Mouse (Mus musculus): Measurements from ENCODE around the gene Pycr1. TPM values are rescaled to one million over a fixed set of nuclear protein-coding genes. Genes with fewer than 3 reads are reported as not detected.

Pycr1 gene
- polyA plus RNA-seq, 1 experiment from 2014 or later, result 34.2 TPM

DNA sequence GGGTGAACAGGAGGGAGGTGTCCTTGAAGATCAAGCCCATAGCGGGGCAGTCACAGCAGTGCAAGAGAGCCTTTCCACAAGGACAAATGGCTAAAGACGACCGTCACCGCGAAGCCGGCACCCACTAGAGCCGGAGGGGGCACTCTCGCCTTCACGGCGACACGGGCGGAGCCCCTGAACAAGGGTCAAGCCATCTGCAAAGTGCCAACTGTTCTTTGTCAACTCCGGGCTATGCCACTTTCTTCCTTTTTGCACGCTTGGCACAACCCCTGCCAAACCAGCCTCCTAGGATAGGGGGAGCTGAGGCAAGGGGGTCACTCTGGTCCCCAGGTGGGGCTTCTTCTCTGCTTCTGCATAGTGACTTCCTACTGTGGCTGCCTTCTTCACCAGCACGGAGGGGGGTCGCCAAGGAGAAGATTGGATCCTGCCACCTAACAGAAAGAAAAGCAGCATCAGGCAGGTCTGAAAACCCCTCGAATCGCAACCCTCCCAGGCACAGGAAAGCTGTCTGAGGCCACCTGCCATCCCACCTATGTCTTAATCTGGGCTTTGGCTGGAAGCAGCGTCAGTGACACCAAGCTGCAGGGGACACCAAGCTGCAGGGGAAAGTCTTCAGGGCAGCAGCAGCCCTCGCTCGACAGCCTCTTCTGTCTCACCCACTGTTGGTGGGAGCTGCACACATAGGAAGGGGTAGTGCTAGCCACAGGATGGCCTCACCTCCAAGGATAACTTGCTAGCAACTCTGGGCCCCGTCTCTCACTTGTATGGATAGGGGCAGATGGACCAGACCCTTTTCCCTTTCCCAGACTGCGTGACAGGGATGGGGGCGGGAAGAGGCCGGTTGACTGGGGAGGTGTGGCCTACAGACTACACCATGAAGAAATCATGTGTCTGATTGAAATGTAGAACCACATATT, 24.7 kb downstream of the Pycr1 start:
- H3K27me3 ChIP-seq (ENCODE audit: control insufficient read depth, insufficient read depth, low read length), result no peaks in the 10 kb centered on the region
- no peaks in the 10 kb centered on the region for H3K9me3 ChIP-seq (ENCODE audit: control insufficient read depth, low read length)
- DNase-seq (ENCODE audit: low spot score), result no peak
- no peak; the same call in 1 of the 2 replicates for ATAC-seq (ENCODE audit: insufficient number of reproducible peaks, low FRiP score, low TSS enrichment, low read depth)
- H3K4me3 ChIP-seq (ENCODE audit: low read depth, low read length), result peak overlapping the region; percentile 72; the same call in 1 of the 2 replicates
- H3K9ac ChIP-seq (ENCODE audit: low read length), result no peak overlapping the region
- H3K4me1 ChIP-seq (ENCODE audit: control insufficient read depth, insufficient read depth, low read length), result peaks cover 11% of the 10 kb centered on the region
- no peak overlapping the region for H3K27ac ChIP-seq (replicated peaks; ENCODE audit: low read depth, low read length)
- H3K4me2 ChIP-seq (ENCODE audit: low read depth, severe bottlenecking), result no peak overlapping the region
- WGBS, result 95% methylated on average over 25 of the region's 25 CpGs
- peaks cover 18% of the 10 kb centered on the region for H3K36me3 ChIP-seq (ENCODE audit: control insufficient read depth, insufficient read depth, low read length)

DNA sequence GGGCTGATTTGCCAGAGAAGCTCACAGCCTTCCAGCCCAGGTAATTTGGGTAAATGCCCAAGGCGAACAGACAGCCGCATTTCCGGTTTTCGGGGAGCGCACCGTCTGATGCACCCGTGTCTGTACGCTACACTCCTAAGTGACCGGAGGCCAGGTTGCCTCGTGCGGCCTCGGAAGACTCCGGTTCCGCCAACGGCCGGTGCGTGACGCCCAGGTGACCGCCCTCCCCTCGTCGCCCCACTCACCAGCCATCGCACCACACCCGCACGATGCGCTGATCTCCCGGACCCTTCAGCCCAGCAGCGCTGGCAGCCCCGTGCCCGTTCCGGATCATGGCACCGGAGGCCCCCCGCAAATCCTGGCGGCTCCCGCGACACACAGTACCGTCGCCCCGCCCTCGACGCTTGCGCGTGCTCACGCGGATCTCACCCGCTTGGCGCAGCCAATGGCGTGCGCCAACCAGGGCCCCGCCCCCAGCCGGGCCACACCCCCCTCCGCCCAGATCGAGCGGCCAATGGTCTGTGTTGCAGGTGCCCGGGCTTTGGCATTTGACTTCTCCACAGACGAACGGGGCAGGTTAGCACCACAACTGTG, 26.0 kb downstream of the Pycr1 start, which contains the start of gene Pcyt2:
TSS of gene Pcyt2 (minus strand) at position 418 of the 594 bp plus-strand sequence.
- Histone ChIP-seq H3K36me3 (ENCODE audit: control insufficient read depth, insufficient read depth, low read length) (peaks cover 20% of the 10 kb centered on the region), H3K4me3 (ENCODE audit: low read depth, low read length) (peak within 1 kb of the TSS; percentile 72), H3K9ac (ENCODE audit: low read length) (peak within 1 kb of the TSS; percentile 76), H3K9me3 (ENCODE audit: control insufficient read depth, low read length) (no peaks in the 10 kb centered on the region), H3K27ac (replicated peaks; ENCODE audit: low read depth, low read length) (no peak within 1 kb of the TSS), H3K4me2 (ENCODE audit: low read depth, severe bottlenecking) (peak within 1 kb of the TSS; percentile 84), H3K4me1 (ENCODE audit: control insufficient read depth, insufficient read depth, low read length) (peaks cover 11% of the 10 kb centered on the region), H3K27me3 (ENCODE audit: control insufficient read depth, insufficient read depth, low read length) (no peaks in the 10 kb centered on the region)
- under 1% methylated on average over 55 of the region's 56 CpGs for WGBS
- ATAC-seq (ENCODE audit: insufficient number of reproducible peaks, low FRiP score, low TSS enrichment, low read depth), result peak; percentile 90
- DNase-seq (ENCODE audit: low spot score), result peak; percentile 92

DNA sequence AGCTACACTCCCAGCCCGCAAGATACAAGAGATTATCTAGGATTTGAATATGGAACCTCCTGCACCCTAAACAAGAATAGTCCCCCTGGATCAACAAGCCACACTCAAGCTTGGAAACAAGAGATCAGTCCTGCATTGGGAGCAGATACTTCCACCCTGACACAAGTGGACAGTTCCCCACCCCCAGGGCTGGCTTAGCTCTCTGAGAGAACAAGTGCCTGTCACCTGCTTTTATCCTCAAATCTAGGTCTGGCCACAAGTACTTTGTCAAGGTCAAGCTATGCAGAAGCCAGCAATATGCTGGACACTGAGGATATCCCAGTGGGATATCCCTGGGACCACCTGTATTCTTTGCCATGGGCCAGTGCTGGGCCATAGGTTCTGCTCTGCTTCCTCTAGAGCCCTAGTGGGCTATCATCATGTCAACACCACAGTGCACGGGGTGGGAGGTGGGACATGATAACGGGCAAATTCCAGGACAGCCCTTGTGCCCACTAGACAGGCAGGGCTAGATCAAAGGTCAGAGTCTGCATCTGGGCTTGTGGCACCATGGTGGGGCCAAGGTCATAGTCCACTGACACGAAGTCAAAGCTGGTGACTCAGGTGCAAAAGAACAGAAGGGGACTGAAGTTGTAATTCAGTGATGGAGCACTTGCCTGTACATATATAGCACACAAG, 26.8 kb downstream of the Pycr1 start:
- Histone ChIP-seq H3K4me1 (ENCODE audit: control insufficient read depth, insufficient read depth, low read length) (peaks cover 11% of the 10 kb centered on the region), H3K9ac (ENCODE audit: low read length) (peak overlapping the region; percentile 76), H3K36me3 (ENCODE audit: control insufficient read depth, insufficient read depth, low read length) (peaks cover 19% of the 10 kb centered on the region), H3K27me3 (ENCODE audit: control insufficient read depth, insufficient read depth, low read length) (no peaks in the 10 kb centered on the region), H3K9me3 (ENCODE audit: control insufficient read depth, low read length) (no peaks in the 10 kb centered on the region), H3K4me3 (ENCODE audit: low read depth, low read length) (peak overlapping the region; percentile 72), H3K4me2 (ENCODE audit: low read depth, severe bottlenecking) (peak overlapping the region; percentile 84), H3K27ac (replicated peaks; ENCODE audit: low read depth, low read length) (no peak overlapping the region)
- 52% methylated on average over 4 of the region's 4 CpGs for WGBS
- DNase-seq (ENCODE audit: low spot score), result no peak
- no peak for ATAC-seq (ENCODE audit: insufficient number of reproducible peaks, low FRiP score, low TSS enrichment, low read depth)

DNA sequence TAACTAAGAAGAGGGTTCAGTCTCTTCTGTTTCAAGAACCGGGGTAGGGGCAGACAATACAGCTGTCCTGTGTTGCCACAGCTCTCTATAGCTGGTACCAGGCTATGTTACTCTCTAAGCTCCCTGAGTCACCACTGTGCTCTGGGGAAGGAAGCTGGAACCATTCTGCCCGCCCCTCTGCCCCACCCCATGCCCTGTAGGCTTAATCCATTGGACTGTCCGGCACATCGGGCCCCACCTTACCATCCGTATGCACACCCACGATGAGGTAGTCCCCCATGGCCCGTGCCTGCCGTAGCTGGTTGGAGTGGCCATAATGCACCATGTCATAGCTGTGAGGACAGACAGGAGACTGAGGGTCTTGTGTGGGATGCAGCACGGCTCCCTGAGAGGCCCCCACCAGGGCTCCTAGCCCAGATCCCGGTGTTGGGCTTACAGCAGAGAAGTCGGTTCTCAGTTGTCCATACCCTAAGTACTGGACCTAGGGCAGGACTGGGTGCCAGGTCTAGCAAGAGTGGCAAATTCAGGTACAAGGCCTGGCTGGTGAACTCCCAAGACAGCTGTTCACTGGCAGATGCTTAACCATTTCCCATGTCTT, 27.9 kb downstream of the Pycr1 start:
- H3K4me3 ChIP-seq (ENCODE audit: low read depth, low read length), result no peak overlapping the region
- no peak overlapping the region for H3K27ac ChIP-seq (replicated peaks; ENCODE audit: low read depth, low read length)
- no peaks in the 10 kb centered on the region for H3K27me3 ChIP-seq (ENCODE audit: control insufficient read depth, insufficient read depth, low read length)
- no peaks in the 10 kb centered on the region for H3K9me3 ChIP-seq (ENCODE audit: control insufficient read depth, low read length)
- peaks cover 16% of the 10 kb centered on the region for H3K36me3 ChIP-seq (ENCODE audit: control insufficient read depth, insufficient read depth, low read length)
- peaks cover 11% of the 10 kb centered on the region for H3K4me1 ChIP-seq (ENCODE audit: control insufficient read depth, insufficient read depth, low read length)
- ATAC-seq (ENCODE audit: insufficient number of reproducible peaks, low FRiP score, low TSS enrichment, low read depth), result no peak
- 90% methylated on average over 11 of the region's 11 CpGs for WGBS
- no peak overlapping the region for H3K4me2 ChIP-seq (ENCODE audit: low read depth, severe bottlenecking)
- no peak overlapping the region for H3K9ac ChIP-seq (ENCODE audit: low read length)
- no peak for DNase-seq (ENCODE audit: low spot score)

DNA sequence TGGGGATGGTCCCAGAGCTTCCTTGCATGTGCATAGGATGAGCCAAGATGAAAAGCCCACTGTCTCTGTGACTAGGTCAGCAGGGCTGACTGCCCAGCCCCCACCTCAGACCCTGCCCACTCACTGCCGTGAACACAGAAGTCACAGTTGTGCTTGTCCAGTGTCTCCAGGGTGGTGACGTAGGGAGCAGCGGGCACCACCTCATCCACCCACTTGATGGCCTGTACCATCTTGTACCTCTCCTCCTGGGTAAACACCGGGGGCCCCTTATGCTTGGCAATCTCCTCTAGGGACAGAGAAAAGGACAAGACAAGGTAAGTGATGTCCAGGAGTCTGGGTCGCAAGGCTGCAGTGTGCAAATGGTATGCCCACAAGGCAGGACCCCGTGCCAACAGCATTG, 28.4 kb downstream of the Pycr1 start:
- no peaks in the 10 kb centered on the region for H3K9me3 ChIP-seq (ENCODE audit: control insufficient read depth, low read length)
- H3K4me3 ChIP-seq (ENCODE audit: low read depth, low read length), result no peak overlapping the region
- no peak overlapping the region for H3K9ac ChIP-seq (ENCODE audit: low read length)
- H3K4me2 ChIP-seq (ENCODE audit: low read depth, severe bottlenecking), result no peak overlapping the region
- no peaks in the 10 kb centered on the region for H3K27me3 ChIP-seq (ENCODE audit: control insufficient read depth, insufficient read depth, low read length)
- DNase-seq (ENCODE audit: low spot score) (no peak), ATAC-seq (ENCODE audit: insufficient number of reproducible peaks, low FRiP score, low TSS enrichment, low read depth) (no peak)
- no peak overlapping the region for H3K27ac ChIP-seq (replicated peaks; ENCODE audit: low read depth, low read length)
- peaks cover 11% of the 10 kb centered on the region for H3K4me1 ChIP-seq (ENCODE audit: control insufficient read depth, insufficient read depth, low read length)
- peaks cover 11% of the 10 kb centered on the region for H3K36me3 ChIP-seq (ENCODE audit: control insufficient read depth, insufficient read depth, low read length)
- WGBS, result 97% methylated on average over 6 of the region's 6 CpGs

DNA sequence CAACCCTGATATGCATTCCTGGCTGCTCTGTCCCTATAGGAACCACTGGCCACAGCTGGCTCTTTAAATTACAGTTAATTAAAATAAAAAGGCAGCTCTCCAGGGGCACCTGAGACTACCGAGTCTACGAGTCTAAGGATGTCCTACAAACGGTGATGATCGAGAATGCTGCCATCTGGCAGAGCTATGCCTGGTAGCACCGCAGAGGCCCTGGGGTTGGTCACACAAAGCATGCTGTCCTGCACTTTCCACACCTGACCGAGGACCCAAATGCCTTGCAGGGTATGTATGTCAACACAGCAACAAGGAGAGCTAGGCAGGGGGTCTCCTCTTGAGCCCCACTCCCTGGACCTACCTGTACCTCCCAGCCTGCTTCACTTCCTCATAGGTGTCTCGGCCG, 29.6 kb downstream of the Pycr1 start:
- Histone ChIP-seq H3K4me3 (ENCODE audit: low read depth, low read length) (no peak overlapping the region), H3K27ac (replicated peaks; ENCODE audit: low read depth, low read length) (no peak overlapping the region), H3K4me1 (ENCODE audit: control insufficient read depth, insufficient read depth, low read length) (peaks cover 11% of the 10 kb centered on the region), H3K4me2 (ENCODE audit: low read depth, severe bottlenecking) (no peak overlapping the region), H3K27me3 (ENCODE audit: control insufficient read depth, insufficient read depth, low read length) (0 out of 2 replicates have a peak, but pooled peaks cover 5% of the 10 kb centered on the region), H3K9me3 (ENCODE audit: control insufficient read depth, low read length) (no peaks in the 10 kb centered on the region), H3K36me3 (ENCODE audit: control insufficient read depth, insufficient read depth, low read length) (peaks cover 11% of the 10 kb centered on the region), H3K9ac (ENCODE audit: low read length) (no peak overlapping the region)
- no peak for ATAC-seq (ENCODE audit: insufficient number of reproducible peaks, low FRiP score, low TSS enrichment, low read depth)
- 88% methylated on average over 8 of the region's 8 CpGs for WGBS
- DNase-seq (ENCODE audit: low spot score), result no peak

DNA sequence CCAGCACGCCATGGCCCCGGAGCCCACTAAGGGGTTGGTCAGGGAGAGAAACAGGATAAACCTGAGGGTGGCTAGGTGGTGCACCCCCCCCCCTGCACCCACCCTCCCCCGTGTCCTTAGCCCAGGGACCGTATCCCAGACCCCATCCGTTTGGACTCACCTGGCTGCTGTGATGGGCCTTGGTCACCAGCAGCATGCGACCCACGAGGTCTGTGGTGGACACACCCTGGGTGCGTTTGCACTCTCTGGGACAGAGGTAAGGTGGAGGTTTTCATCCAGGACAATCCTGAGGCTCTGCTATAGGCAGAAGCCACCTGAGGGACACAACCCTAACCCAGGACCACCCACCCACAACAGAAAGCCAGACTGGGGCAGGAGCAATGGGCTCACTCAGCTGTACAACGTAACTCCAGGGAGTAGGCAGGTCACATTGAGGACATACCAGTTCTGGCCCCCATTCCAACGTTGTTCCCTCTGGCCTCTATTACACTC, 30.0 kb downstream of the Pycr1 start:
- H3K4me3 ChIP-seq (ENCODE audit: low read depth, low read length), result no peak overlapping the region
- 0 out of 2 replicates have a peak, but pooled peaks cover 6% of the 10 kb centered on the region for H3K27me3 ChIP-seq (ENCODE audit: control insufficient read depth, insufficient read depth, low read length)
- ATAC-seq (ENCODE audit: insufficient number of reproducible peaks, low FRiP score, low TSS enrichment, low read depth) (no peak), DNase-seq (ENCODE audit: low spot score) (no peak)
- H3K9ac ChIP-seq (ENCODE audit: low read length), result no peak overlapping the region
- H3K4me2 ChIP-seq (ENCODE audit: low read depth, severe bottlenecking), result no peak overlapping the region
- peaks cover 16% of the 10 kb centered on the region for H3K4me1 ChIP-seq (ENCODE audit: control insufficient read depth, insufficient read depth, low read length)
- WGBS, result 86% methylated on average over 10 of the region's 10 CpGs
- H3K27ac ChIP-seq (replicated peaks; ENCODE audit: low read depth, low read length), result no peak overlapping the region
- H3K9me3 ChIP-seq (ENCODE audit: control insufficient read depth, low read length), result no peaks in the 10 kb centered on the region
- H3K36me3 ChIP-seq (ENCODE audit: control insufficient read depth, insufficient read depth, low read length), result peaks cover 8% of the 10 kb centered on the region

DNA sequence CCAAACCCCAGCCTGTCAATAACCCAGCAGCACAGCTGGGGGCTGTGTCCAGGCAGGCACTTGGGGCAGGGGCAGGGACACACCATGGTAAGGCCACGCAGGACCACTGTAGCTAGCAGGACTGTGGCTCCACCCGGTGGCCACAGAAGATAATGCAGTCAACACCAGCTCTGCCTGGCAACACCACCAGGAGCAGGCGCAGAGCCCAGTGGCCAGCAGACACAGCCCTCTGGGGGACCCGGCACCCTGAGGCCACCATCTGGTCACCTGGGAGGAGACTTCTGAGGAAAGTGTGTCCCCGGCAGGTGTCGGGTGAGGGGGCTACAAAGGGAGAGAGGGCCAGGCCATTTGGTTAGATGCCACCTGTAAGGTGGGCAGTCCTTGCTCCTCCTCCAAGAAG, 30.8 kb downstream of the Pycr1 start:
- no peak overlapping the region for H3K9ac ChIP-seq (ENCODE audit: low read length)
- H3K27ac ChIP-seq (replicated peaks; ENCODE audit: low read depth, low read length), result no peak overlapping the region
- H3K9me3 ChIP-seq (ENCODE audit: control insufficient read depth, low read length), result no peaks in the 10 kb centered on the region
- 0 out of 2 replicates have a peak, but pooled peaks cover 6% of the 10 kb centered on the region for H3K27me3 ChIP-seq (ENCODE audit: control insufficient read depth, insufficient read depth, low read length)
- 36% methylated on average over 6 of the region's 6 CpGs for WGBS
- H3K4me2 ChIP-seq (ENCODE audit: low read depth, severe bottlenecking), result no peak overlapping the region
- H3K4me1 ChIP-seq (ENCODE audit: control insufficient read depth, insufficient read depth, low read length), result peaks cover 14% of the 10 kb centered on the region
- H3K4me3 ChIP-seq (ENCODE audit: low read depth, low read length), result no peak overlapping the region
- ATAC-seq (ENCODE audit: insufficient number of reproducible peaks, low FRiP score, low TSS enrichment, low read depth), result no peak
- DNase-seq (ENCODE audit: low spot score), result peak; percentile 78
- H3K36me3 ChIP-seq (ENCODE audit: control insufficient read depth, insufficient read depth, low read length), result peaks cover 7% of the 10 kb centered on the region
